Mouse (Mus musculus): ENCODE data around the gene Lztfl1.

DNA sequence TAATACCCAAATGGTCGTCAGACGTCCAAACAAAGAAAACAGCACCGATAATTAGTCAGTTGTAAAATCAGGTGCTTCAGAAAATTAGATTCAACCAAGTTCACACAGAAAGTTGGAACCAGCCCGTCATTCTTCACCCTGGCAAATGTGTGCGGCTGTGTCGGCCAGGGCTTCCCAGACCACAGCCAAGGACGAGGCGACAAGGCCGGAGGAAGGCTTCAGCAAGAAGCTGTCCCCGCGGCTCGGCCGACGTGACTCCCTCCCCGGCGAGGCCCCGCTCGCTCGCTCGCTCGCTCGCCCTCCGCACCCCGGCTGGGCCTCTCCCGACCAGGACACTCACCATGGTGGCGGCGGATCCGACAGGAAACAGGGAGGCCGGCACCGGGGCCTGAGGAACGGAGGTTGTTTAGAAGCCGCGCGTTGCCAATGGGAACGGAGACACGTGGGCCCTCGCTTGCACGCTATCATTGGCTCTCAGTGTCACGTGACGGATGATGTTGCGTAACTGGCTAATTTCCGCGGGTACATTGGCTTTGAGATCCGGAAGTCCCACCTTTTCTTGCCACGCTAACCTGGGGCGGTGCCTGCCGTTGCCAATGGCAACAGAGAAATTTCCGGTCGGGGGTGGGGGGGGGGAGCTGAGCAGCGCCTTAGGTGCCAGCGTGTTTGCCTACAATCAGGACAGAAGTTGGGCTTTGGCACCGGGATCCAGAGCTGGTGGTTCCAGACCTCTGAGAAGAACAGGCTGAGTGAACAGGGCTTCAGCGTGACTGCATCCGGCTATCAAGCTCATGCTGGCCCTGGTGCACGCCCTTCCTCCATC, at the start of gene Lztfl1:
- TF ChIP-seq CTCF (IDR thresholded peaks at IDR 0.05) (no peak), POLR2A (IDR thresholded peaks at IDR 0.05; ENCODE audit: insufficient read depth, low read depth, low read length) (peak; percentile 39; the same call in 1 of the 2 replicates)

All from heart, adult 2 months (tissue).